Mouse (Mus musculus) small intestine, adult 2 months (tissue): ENCODE results near the gene Gapvd1. TPM values are rescaled to one million over a fixed set of nuclear protein-coding genes. Genes with fewer than 3 reads are reported as not detected.

Source experiments
- H3K27ac ChIP-seq: fragments of 200-500 bp; 2 replicates; pipeline ENCODE4 v1.5.1; 2012; ENCODE audit warnings: low read depth, low read length, control low read depth, inconsistent platforms; ENCODE audit not compliant: insufficient read depth
- H3K27me3 ChIP-seq: fragments of 200-500 bp; 2 replicates; pipeline ENCODE4 v1.6.1; 2012; ENCODE audit warnings: mild to moderate bottlenecking, moderate library complexity, low read length, inconsistent platforms; ENCODE audit not compliant: control insufficient read depth, insufficient read depth
- H3K36me3 ChIP-seq: fragments of 200-500 bp; 2 replicates; pipeline ENCODE4 v1.6.1; 2012; ENCODE audit warnings: mild to moderate bottlenecking, low read length, control low read depth, inconsistent platforms; ENCODE audit not compliant: control insufficient read depth, insufficient read depth
- H3K4me1 ChIP-seq: fragments of 200-500 bp; 2 replicates; pipeline ENCODE4 v1.6.1; 2012; ENCODE audit warnings: low read length, inconsistent platforms, mixed read lengths; ENCODE audit not compliant: control insufficient read depth, insufficient read depth, insufficient read length
- H3K4me3 ChIP-seq: fragments of 200-500 bp; 2 replicates; pipeline ENCODE4 v1.5.1; 2012; ENCODE audit warnings: low read depth, mild to moderate bottlenecking, control low read depth, inconsistent platforms, low read length, moderate library complexity
- CTCF ChIP-seq: fragments of 200-500 bp; IDR thresholded peaks from 2 replicates; pipeline ENCODE4 v1.5.1; 2012; ENCODE audit warnings: low read depth, mild to moderate bottlenecking, control low read depth, inconsistent platforms, low read length, moderate library complexity, mixed read lengths; ENCODE audit not compliant: insufficient replicate concordance, insufficient read length; ENCODE audit errors: extremely low read depth
- POLR2A ChIP-seq: fragments of 200-500 bp; IDR thresholded peaks from 2 replicates; pipeline ENCODE4 v1.6.1; 2012; ENCODE audit warnings: low read depth, mild to moderate bottlenecking, control low read depth, inconsistent platforms, low read length, moderate library complexity
- WGBS: fragments of 180-500 bp; shearing (Covaris S2); methylation state at CpG from one replicate; pipeline ENCODE4 v1.1.7; 2018; 5-methylcytosine and 5-hydroxymethylcytosine counted together
- polyA plus RNA-seq: library from polyadenylated mRNA; depleted of rRNA; stranded (reverse); fragments of >200 nt; gene quantifications from 2 replicates; pipeline ENCODE4 v1.2.3, GENCODE M21; 2012

The Gapvd1 gene
- polyA plus RNA-seq, 1 experiment, result 7.3 TPM

GRCm38 (mm10) chr2:34783064-34784020 is 28.3 kb upstream of the Gapvd1 start:
- H3K27ac ChIP-seq, result no peak overlapping the region
- no peaks in the 10 kb centered on the region for H3K27me3 ChIP-seq
- TF ChIP-seq CTCF (no peak), POLR2A (no peak)
- H3K36me3 ChIP-seq, result peaks cover 17% of the 10 kb centered on the region
- no peak overlapping the region for H3K4me3 ChIP-seq
- WGBS, result 69% methylated on average over 14 of the region's 14 CpGs
- H3K4me1 ChIP-seq, result no peaks in the 10 kb centered on the region

- Histone ChIP-seq H3K27ac (no peak overlapping the region), H3K36me3 (peaks cover 58% of the 10 kb centered on the region), H3K4me3 (no peak overlapping the region), H3K4me1 (peaks cover 11% of the 10 kb centered on the region; the same call in 1 of the 2 replicates), H3K27me3 (no peaks in the 10 kb centered on the region)
- TF ChIP-seq CTCF (no peak), POLR2A (no peak)
- 21% methylated on average over 1 of the region's 1 CpGs for WGBS
Observed at GRCm38 (mm10) chr2:34777237-34777868, 22.3 kb upstream of the Gapvd1 start.

GRCm38 (mm10) chr2:34774493-34774892 is 19.5 kb upstream of the Gapvd1 start:
- TF ChIP-seq CTCF (no peak), POLR2A (no peak)
- whole genome bisulfite sequencing, result 63% methylated on average over 6 of the region's 6 CpGs
- no peak overlapping the region for H3K27ac ChIP-seq
- H3K27me3 ChIP-seq, result no peaks in the 10 kb centered on the region
- peaks cover 11% of the 10 kb centered on the region; the same call in 1 of the 2 replicates for H3K4me1 ChIP-seq
- peaks cover 55% of the 10 kb centered on the region for H3K36me3 ChIP-seq
- H3K4me3 ChIP-seq, result peak overlapping the region; percentile 28

- Histone ChIP-seq H3K4me1 (peaks cover 11% of the 10 kb centered on the region; the same call in 1 of the 2 replicates), H3K36me3 (peaks cover 49% of the 10 kb centered on the region), H3K4me3 (peak overlapping the region; percentile 32; the same call in 1 of the 2 replicates), H3K27me3 (no peaks in the 10 kb centered on the region), H3K27ac (no peak overlapping the region)
- TF ChIP-seq POLR2A (no peak), CTCF (no peak)
- WGBS, result 58% methylated on average over 4 of the region's 4 CpGs
Observed at GRCm38 (mm10) chr2:34773673-34774072, 18.6 kb upstream of the Gapvd1 start.

- peak overlapping the region; percentile 80 for H3K4me3 ChIP-seq
- peak overlapping the region; percentile 85 for H3K27ac ChIP-seq
- peaks cover 11% of the 10 kb centered on the region; the same call in 1 of the 2 replicates for H3K4me1 ChIP-seq
- H3K27me3 ChIP-seq, result no peaks in the 10 kb centered on the region
- TF ChIP-seq CTCF, result no peak
- TF ChIP-seq POLR2A, result no peak; the same call in 1 of the 2 replicates
- H3K36me3 ChIP-seq, result peaks cover 41% of the 10 kb centered on the region
- WGBS, result under 1% methylated on average over 50 of the region's 50 CpGs
Observed at GRCm38 (mm10) chr2:34772252-34773235, 17.5 kb upstream of the Gapvd1 start.
